Mouse (Mus musculus) layer of hippocampus, postnatal 25 days (tissue): ENCODE measurements around the gene Arhgap28. TPM values are rescaled to one million over a fixed set of nuclear protein-coding genes. Genes with fewer than 3 reads are reported as not detected.
"Not testable (repeated sequence)": the region's sequence is repeated elsewhere in the genome, so short reads cannot be mapped to it uniquely, and the experiment has no call there.

Experiments
- DNase-seq, 2 experiments: peaks; one replicate each; pipeline ENCODE4 v3.0.0; 2022; ENCODE audit warnings: mixed read lengths in 2 of 2, low spot score in 1 of 2; ENCODE audit errors: extremely low spot score in 1 of 2
- total RNA-seq, 2 experiments: library from RNA; stranded (reverse); gene quantifications; 2 replicates each; pipeline ENCODE4 v1.2.3; 2021

The Arhgap28 gene
- total RNA-seq, 2 experiments from 2014 or later: 0.32 to 0.49 TPM

DNA sequence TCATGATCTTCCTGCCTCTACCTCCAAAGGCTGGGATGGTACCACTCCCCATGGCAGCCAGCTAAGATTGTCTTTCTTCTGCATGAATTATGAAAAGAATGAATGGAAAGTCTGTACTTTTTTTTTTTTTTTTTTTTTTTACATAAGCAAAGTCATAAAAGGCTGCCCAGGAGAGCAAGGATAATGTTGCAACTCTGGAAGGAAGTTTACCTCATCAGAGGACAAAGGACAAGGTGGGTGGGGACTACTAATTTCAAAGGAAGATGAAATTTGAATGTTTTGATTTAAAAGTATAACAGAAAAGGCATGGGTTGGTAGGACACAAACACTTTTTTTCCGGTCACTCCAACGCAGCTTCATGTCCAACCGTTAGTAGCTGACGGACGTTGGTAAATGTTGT, 107.5 kb downstream of the Arhgap28 start:
- DNase-seq: no peak

DNA sequence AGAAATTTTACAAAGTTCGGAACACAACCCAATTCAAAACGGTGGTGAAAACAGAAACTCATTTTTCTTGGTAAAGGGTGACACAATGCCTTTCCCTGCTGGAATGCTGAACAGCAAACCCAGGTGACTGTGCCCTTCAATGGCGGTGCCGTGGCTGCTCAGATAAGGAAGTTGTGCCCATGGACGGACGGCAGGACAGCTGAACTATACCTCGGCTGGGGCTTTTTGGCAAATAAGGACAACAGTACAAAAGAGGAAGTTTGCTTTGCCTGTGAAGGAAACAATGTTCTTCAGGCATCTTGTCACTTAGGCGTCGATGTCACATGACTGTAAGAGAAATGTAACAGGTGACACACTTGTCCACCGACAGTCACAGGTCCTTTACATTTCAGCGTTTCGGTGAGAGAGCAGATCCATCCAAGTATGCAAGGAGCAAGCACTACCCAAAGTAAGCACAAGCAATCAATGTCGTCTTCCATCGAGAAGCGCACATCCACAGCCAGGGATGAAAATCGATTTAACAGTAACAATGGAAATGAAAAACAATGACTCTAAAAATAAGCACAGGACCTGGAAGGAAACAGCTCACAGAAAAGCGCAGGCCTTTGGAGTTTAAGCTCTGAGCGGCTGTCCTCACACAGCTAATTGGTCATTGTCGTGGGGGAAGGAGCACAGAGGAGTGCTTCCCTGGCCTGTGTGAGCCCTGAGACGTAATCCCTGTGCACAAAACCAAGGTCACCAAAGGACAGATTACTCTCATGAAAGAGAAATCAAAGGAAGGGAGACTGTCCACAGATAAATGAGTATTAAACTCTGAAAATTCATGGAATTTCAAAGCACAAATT, 114.2 kb downstream of the Arhgap28 start:
- no peak for DNase-seq

- DNase-seq: no peak
Measured at GRCm38 (mm10) chr17:67888081-67888480, 115.8 kb downstream of the Arhgap28 start.

GRCm38 (mm10) chr17:67886326-67886725, 117.6 kb downstream of the Arhgap28 start:
- DNase-seq: no peak

GRCm38 (mm10) chr17:67877599-67877998, 126.3 kb downstream of the Arhgap28 start:
- no peak for DNase-seq

DNA sequence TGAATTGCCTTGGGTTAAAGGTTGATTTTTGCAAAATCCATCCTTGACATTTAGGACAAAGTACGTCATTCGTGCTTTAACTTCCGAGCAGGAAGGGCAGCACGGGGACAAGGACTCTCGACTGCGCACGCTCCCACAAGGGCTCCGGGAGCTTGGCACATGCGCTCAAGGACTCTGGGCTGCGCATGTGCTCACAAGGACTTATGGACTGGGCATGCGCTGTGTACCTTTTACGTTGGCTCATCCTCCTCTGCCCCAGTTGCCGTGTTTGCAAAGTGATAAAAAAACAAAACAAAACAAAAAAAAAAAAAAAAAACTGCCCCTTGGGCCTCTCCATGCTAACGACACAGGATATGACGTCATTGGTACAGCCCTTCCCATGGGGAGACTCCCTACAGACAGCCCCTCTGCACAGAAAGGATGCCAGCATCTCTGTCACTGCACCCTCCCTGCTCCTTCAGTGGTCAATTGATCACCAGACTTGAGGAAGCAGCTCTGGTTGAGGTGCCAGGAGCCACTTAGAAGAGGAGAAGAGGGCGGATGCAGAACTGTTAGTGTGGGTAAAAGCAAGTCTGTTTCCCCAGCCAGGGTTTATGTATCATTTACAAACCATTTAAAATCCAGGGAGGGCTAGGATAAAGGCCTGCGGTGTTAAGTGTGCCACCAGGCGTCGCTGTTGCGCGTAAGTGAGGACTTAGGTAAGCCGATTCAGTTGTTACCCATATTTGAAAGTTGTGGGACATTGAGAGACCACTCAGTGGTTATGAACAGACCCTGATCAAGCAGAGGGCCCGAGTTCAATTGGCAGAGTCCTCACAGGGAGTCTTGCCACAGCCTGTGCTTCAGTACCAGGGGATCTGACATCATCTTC, 134.0 kb downstream of the Arhgap28 start:
- DNase-seq: peak; percentile 59 to 91

- no peak for DNase-seq
Measured at GRCm38 (mm10) chr17:67866541-67867241, 137.2 kb downstream of the Arhgap28 start.

DNA sequence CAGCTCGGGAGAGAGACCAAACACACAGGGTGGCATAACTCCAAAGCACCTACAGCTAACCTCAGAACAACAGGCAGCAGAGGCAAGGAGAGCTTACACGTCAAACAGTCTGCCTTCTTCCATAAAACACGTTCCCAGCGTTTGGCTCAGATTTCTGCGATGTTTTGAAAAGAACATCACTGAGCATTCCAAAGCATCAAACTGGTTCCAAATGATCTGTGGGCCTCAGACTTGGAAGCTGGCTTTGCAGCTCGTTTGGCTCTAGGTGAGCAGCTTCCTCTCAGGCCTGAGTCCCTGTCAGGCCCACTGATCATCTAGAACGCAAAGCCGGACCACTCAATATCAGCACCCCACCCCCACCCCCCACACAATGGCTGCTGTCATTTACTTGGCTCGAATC, 137.9 kb downstream of the Arhgap28 start:
- DNase-seq: no peak

GRCm38 (mm10) chr17:67864912-67865311, 139.0 kb downstream of the Arhgap28 start:
- DNase-seq: no peak

DNA sequence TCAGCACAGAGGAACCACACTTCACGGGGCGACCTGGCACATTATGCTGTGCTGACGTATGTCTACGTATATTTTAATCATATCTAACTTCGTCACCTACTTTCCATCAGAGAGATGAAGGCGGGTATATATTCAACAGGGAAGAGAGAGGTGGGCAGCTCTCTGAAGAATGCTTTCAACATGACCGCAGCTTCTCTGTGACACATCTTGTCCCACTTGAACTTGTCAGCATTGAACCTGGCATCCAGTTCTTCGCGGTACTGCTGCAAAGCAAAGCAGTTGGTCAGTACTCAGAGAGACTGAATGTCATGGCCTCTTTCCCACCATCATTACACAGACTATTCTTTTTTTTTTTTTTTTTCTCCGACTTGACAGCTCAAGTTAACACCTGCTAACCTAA, 139.6 kb downstream of the Arhgap28 start:
- no peak for DNase-seq

DNA sequence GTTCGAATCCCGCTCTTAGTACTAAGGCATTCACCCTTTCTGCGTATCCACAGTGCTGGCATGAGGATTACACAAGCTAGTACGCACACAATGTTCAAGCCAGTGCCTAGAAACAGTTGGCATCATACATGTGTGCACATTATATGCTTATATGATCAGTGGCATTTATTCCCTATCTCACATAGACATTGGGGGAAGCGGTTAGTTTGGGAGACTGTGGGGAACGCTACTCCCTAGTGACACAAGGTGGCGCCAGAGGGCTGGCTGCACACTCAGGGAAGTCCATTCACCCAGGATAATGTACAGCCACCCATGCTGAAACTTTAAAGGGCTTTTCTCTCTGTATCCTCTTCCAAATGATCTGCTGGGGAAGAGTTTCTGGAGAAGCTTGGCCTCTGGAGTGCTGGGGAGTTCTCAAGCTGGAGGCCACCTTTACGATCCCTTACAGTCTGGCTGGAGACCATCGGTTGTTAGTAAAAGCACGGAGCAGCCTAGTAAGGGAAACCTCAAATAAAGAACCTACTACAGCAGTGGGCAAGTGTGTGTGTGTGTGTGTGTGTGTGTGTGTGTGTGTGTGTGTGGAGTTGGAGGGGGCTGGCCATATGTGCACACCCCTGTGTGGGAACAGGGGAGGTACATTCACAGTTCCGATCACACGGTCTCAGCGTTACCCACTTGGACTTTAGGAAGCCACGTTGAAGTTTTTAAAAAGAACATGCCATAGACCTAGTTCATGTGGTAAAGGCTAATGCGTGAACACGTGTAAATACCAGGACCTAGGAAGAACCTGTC, 142.0 kb downstream of the Arhgap28 start:
- peak; percentile 51 to 75 for DNase-seq

- no peak for DNase-seq
Measured at GRCm38 (mm10) chr17:67861080-67861630, 142.8 kb downstream of the Arhgap28 start.

DNA sequence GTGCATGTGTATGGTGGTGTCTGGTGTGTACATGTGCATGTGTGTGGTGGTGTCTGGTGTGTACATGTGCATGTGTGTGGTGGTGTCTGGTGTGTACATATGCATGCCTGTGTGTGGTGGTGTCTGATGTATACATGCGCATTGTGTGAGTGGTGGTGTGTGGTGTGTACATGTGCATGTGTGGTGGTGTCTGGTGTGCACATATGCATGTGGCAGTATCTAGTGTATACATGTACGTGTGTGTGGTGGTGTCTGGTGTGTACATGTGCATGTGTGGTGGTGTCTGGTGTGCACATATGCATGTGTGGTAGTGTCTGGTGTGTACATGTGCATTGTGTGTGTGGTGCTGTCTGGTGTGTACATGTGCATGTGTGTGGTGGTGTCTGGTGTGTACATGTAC, 162.4 kb downstream of the Arhgap28 start:
- not testable (repeated sequence) for DNase-seq

DNA sequence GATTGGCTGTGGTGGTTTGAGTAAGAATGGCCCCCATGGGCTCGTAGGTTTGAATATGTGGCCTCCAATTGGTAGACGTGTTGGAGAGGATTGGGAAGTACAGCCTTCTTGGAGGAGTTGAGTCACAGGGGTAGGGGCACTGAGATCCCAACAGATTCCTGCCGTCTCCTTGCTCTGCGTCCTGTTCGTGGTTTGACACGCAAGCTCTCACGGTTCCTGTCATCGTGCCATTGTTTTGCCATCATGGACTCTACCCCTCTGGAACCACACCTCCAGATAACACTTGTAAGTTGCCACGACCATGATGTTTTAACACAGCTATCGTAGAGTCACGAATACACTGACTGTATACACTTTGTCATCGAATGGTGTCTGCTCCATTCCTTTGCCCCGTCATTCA, 165.0 kb downstream of the Arhgap28 start:
- no peak for DNase-seq

DNA sequence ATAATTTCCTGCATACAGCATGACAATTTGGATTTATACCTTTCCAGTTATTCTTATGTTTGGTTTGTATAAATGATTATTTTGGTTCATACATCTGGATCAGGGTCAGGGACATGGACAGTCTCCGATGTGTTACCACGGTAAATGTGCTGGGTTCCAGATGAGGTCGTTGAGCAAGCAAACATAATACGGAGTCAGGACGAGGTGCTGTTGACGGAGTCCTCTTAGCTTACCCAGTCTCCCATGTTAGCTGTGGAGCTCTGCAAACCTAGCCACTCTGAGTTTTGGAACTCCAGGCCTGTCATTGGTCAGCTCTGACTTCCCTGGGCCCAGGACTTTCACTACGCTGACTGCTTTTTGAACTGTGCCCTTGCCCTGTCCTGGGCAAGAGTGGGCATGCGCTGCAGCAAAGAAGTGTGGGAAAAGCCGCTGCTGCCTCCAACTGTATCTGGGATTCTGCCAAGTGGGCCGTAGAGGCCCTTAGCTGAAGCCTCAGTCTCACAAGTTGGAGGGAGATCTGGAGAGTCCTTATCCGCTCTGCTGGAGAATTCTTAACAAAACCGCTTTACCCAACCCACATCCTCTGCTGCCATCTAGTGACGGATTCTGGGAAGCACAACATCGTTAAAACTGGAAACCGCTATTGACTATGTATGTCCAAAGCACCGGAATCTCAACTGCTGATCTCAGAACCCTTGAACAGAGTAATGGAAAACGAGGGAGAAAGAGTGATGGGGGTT, 166.4 kb downstream of the Arhgap28 start:
- peak; percentile 45 to 84 for DNase-seq

DNA sequence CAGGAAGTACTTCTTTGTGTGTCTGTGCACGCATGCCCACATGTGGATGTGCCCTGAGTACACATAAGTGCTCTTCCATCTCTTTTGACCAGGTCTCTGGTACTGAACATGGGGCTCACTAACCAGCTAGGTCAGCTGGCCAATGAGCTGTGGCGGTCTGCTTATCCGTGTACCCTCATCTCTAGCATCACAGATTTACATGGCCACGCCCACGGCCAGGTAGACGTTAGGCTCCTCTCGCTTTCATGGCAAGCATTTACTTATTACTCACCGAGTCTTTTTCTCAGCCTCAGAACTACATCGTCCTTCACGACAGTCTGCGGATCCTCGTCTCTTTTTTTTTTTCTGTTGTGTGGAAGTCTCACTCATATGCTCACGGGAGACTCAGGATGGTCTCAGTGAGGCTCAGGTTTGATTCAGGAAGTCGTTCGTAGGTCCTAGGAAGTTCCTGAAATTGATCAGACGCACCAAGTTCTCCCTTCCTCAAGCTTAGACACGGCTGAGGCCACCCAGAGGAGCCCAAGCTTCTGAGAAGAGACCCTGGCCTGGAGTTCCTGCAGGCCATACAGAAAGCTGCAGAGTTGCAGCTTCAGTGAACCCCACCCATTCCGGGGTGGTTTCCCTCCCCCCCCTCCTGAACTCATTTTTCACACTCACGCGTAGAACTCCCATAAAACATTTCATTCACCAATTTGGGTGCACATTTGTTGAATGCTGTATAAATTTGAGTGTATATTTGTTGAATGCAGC, 167.6 kb downstream of the Arhgap28 start:
- no peak for DNase-seq

DNA sequence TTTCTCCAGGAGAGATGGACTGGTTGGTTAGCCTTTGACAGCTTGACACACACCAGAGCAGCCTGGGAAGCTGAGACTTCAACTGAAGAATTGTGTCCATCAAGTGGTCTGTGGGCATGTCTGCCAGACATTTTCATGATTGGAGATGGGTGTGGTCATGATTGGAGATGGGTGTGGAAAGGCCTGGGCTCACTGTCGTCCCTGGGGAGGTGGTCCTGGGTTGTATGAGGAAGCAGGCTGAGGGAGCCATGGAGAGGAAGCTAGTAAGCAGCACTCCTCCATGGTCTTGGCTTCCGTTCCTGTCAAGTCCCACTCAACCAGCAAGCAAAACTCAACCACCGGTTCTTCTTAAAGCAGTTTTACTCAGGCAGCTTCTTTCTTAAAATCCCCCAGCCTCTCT, 176.5 kb downstream of the Arhgap28 start:
- no peak for DNase-seq

DNA sequence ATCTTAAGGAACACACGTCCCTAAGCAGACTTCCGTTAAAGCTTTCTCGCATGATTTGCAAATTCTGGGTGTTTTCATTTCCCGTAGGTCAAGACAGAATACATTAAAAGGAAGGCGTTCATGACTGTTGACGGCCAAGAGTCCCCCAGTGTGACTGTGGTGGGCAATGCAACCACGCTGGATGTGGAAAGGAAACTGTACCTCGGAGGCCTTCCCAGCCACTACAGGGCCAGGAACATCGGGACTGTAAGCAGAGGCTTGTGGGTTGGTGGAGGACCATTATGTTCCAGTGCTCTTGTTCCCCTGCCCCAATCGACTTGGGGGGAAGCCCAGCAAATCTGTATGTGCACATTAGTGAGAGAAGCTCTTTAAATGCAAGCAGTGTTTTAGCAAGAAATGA, 187.0 kb downstream of the Arhgap28 start:
- no peak for DNase-seq
